Mouse (Mus musculus) cerebellum, adult 18-20 months (tissue): ENCODE results near the gene Iqsec2.
"Not testable (repeated sequence)": the region's sequence is repeated elsewhere in the genome, so short reads cannot be mapped to it uniquely, and the experiment has no call there.

Experiments used
- DNase-seq, 2 experiments: peaks; one replicate each; pipeline ENCODE4 v3.0.0; 2021

Iqsec2 gene

DNA sequence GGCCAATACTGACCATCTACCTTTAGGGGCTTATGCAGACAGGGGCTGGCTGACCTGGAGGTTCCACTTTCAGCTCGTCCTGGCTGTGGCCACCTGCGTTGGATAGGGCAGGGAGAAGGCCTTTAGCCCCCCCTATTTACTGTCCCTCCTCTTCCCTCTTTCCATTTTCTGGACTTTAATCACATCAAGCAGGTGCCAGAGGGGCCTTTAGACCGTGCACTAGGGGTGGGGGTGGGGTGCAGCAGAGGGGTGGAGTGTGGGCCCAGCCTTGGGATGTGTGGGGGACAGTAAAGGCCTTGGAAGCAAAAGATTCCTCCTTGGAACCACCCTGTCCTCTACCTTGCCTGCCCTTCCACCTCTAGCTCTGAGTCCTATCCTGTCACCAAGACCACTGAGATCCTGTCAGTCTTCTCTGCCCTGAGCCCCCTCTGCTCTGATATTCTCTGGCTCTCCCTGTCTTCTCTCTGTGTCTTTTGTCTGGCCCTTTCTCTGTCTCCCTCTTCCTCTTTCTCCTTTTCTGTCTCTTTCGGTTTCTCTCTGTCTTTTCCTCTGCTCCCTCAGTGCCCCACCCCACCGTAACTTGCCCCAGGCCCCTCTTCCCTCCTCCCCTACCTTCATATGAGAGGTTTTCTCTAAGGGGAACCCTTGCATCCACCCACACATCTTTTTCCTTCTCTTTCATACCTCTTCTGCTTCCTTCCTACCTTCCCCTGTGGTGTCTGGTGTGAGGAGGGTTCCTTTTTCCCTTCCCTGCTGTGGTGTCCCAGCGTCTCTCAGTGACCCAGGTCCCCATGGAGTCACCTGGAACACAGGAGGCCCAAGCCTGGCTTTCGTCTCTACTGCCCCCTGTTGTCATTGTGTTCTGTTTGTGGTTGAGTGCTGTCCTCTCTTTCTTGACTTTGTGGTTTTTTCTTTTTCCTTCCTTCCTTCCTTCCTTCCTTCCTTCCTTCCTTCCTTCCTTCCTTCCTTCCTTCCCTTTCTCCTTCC, 35.9 kb downstream of the Iqsec2 start:
- DNase-seq: no peak

DNA sequence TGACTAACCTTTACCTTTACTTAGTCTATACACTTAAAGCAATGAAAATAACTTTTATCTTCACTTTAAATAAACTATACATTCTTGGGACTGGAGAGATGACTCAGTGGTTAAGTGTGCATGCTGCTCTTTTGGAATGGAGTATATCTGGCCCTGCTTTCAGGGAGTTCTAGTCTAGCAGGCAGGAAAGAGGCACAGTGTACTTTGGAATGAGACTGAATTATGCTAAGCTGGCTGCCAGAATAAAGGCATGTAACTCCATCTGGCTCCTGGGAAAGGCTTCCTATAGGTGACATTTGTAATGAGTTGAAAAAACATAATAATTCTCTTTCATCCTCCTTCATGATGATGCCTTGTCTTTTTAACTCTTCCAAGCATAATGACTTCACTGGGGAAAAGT, 43.1 kb downstream of the Iqsec2 start:
- DNase-seq: no peak

DNA sequence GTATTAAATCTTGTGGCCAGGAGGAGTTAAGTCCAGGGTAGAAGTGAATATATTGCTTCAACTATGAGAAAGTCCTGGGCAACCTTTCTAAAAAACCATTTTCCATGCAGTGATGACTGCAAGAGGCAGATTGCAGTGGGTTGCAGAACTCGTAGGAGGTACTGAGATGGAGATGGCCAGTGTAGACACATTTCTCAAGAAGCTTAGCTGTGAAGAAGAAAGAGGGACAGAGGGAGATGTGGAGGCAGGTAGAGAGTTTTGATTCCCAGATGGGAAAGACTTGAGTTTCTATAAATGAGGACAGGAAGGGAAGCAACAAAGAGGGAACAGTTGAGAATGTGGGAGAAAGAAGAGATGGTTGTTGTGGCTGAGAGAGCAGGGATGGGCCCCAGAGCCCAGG, 47.2 kb downstream of the Iqsec2 start:
- no peak for DNase-seq

DNA sequence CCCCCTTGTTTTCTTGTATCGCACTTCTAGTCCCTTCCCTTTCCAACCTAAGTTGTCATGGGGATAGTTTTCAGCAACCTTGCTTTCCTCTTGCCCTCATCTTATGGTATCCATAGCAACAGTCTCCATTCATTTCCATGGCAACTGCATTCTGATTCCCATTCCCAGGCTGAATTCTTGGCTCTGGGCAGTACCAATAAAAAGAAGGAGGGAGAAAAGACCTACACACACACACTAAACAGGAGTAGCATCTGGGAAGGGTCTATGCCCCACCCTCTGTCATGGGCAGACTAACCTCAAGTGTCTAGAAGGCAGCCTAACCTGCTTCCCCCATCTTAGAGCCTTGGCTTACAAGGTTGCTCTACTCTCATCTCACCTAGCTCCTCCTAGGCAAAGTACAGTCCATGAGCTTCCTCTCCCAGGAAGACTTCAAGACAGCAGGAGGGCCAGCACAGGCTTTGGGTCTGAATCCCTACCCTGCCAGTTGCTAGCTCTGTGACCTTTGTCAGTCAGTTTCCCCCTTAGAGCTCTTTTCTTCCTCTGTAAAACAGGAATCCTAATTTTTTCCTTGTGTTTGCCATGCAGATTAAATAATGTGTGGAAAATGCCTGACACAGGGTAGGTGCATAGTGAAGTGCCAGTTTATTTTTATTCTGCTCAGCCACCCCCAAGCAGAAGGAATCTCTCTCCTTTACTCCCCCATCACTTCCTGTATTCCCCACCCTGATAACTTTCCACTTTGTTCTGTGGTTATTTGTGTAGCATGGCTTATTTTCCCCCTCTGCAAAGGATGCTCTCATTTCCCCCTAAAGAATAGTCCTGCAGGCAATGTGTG, 54.0 kb downstream of the Iqsec2 start:
- DNase-seq: no peak

DNA sequence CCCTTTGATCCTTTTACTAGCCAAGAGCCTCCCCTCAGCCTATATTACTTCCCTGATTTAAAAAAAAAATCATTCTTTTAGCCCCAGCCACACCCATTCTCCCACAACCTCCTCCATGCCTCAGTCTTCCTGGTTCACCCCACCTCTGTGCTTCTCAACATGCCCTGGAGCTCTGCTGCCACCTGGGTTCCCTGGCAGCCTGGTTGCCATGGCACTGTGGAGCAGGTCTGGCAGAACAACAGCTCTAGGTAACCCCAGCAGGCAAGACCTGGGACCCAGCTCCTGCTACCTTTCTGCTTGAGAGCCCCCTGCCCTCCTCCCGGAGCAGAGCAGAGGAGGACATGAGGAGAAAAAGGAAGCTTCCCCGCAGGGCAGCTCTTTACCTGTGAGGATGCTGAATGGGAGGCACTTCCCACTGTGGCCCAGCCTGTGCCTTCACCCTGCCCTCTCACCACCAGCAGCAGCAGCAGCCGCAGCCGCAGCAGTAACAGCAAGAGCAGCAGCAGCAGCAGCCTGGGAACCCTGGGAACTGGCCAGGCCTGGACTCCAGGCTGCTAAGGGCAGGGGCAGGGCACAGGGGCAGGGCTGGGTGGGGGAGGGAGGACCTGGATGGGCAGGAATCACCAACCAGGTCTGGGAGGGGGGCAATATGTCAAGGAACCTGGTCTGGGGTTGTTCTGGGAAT, 57.8 kb downstream of the Iqsec2 start:
- DNase-seq: peak; percentile 46 to 68

DNA sequence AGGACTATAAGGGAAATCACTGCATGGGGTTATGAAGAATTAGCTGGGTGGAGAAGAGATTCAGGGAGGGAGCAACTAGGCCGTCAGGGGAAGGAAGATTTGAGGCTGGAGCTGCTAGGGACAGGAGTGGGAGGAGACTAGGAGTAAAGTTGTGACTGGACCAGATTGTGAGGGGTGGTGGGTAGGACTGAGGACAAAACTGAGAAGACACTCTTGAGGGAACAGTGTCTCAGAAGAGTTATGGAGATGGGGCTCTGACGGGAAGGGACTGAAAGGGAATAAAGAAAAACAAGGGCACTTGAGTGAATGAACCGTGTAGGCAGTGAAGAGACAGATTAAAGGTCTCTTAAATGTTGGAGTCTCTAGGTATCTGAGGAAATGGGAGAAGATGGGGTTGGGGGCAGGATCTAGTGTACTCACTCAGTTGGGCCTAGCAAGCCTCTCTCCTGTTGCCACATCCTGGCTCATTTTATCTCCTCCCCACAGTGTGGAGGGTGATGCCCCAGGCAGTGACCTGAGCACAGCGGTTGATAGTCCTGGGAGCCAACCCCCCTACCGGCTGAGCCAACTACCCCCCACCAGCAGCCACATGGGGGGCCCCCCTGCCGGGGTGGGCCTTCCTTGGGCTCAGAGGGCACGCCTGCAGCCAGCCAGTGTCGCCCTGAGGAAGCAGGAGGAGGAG, 58.5 kb downstream of the Iqsec2 start:
- DNase-seq: no peak

DNA sequence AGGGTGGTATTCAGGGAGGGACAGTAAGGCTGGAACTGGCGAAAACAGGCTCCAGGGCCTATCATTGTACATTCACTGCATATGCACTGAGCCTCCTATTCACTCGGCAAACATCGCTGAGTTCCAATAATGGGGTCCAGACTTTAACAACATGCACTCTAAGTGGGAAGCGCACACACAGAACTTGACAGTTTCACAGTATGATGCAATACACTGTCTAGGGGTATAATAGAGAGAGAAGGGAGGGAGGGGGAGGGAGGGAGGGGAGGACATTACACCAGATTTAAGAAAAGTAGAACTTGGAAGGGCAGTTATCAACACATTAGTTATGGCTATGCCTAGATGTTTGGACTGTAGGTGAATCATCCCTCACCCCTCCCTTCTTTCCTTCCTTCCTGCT, 59.2 kb downstream of the Iqsec2 start:
- no peak for DNase-seq

DNA sequence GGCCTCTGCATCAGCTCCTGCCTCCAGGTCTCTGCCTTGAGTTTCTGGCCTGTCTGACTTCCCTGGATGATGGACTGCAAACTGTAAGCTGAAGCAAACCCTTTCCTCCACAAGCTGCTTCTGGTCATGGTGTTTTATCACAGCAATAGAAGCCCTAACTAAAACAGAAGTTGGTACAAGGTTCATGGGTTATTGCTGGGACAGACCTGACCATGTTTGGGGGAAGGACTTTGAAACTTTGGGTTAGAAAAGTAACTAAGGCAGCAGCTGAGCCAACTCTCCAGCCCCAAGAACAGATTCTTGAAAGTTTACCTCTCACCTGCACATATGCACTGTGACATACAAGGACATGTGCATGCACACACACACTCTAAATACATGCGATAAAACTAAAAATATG, 61.4 kb downstream of the Iqsec2 start:
- no peak for DNase-seq

DNA sequence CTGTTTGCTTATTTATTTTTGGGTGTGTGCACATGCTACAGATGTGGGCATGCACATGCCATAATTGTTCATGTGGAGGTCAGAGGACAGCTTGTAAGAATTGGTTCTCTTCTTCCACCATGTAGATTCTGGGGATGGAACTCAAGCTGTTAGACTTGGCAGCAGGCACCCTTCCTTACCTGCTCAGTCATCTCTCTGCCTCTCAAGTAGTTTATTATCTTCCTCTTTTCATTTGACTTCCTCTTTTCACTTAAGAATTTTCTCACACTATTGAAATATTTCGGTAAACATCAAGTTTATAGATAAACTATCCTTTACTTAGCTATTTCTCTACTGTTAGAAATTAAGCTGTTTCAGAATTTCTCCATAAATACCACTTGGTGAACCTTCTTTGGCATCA, 70.6 kb downstream of the Iqsec2 start:
- no peak for DNase-seq

DNA sequence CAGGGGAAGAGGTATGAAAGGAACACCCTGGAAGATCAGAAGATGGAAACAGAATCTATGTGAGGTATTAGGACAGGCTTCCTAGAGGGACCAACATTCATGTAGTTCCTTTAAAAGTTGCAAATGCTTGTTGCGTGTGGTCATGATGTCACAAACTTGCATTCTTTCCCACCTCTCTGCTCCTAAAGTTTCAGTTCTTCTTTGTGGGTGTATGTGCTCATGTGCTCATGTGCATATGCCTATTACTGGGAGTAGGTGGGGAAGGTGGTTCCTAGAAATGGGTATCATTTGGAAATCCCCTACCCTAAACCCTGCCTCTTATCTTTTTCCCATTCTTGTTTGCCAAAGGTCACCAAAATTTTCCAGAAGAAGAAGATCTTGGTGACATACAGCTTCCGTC, 74.5 kb downstream of the Iqsec2 start:
- DNase-seq: no peak

DNA sequence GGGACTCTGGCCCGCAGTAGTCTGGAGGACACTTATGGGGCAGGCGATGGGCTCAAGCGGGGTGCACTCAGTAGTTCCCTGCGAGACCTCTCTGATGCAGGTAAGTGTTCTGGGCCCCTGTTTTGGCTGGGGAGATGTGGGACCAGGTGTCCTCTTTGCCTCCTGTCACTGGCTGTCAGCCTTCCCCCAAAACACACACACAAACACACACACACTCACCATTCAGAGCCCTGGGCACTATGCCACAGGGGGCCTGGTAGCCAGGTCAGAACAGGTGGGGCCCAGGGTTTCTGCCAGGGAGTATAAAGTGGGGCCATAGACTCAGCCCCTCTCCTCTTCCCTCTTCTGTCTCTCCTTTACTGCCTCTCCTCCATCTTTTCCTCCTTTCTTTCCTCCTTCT, 77.7 kb downstream of the Iqsec2 start:
- peak in 1 of 2 experiments; percentile 65 for DNase-seq

DNA sequence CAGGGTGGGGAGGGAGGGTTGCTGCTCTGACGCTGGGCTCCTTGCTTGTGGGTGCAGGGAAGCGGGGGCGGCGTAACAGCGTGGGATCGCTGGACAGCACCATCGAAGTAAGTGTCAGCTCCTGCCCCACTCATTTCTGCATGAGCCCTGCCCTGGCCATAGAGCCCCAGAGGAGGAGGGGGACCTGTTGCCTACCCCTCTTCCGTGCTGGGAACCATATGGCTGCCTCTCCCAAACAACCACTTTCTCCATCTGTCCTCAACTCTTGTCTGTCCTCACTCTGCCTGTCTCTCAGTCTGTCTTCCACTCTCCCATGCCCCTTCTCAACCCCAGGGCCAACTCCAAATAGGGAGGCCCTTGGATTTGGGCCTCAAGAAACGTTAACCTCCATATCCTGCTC, 78.2 kb downstream of the Iqsec2 start:
- DNase-seq: peak; percentile 50 to 56

DNA sequence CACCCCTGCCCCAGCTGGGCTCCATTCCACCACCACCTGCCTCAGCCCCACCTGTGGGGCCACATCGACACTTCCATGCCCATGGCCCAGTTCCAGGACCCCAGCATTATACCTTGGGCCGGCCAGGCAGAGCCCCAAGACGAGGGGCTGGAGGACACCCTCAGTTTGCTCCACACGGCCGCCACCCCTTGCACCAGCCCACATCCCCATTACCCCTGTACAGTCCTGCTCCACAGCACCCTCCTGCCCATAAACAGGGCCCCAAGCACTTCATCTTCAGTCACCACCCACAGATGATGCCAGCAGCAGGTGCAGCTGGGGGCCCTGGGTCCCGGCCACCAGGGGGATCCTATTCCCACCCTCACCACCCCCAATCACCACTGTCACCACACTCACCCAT, 79.2 kb downstream of the Iqsec2 start:
- DNase-seq: no peak

DNA sequence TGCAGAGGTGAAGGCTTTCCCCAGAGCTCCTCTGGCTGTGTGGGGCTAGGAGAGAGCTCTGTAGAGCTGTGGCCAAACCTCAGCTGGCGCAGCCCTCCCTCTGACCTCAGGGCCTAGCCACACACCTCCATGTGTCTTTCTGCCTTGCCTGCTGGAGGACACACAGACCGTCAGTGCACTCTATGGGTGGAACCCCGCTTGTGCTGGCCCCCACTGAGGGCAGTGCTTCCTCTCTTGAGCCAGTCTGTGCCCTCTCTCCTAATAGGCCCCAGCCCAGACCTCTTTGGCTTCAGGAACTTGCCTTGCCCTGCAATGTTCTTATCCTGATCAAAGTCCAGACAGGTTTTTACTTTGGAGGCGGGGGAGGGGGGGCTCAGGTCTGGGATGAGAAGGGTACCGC, 80.2 kb downstream of the Iqsec2 start:
- DNase-seq: no peak

DNA sequence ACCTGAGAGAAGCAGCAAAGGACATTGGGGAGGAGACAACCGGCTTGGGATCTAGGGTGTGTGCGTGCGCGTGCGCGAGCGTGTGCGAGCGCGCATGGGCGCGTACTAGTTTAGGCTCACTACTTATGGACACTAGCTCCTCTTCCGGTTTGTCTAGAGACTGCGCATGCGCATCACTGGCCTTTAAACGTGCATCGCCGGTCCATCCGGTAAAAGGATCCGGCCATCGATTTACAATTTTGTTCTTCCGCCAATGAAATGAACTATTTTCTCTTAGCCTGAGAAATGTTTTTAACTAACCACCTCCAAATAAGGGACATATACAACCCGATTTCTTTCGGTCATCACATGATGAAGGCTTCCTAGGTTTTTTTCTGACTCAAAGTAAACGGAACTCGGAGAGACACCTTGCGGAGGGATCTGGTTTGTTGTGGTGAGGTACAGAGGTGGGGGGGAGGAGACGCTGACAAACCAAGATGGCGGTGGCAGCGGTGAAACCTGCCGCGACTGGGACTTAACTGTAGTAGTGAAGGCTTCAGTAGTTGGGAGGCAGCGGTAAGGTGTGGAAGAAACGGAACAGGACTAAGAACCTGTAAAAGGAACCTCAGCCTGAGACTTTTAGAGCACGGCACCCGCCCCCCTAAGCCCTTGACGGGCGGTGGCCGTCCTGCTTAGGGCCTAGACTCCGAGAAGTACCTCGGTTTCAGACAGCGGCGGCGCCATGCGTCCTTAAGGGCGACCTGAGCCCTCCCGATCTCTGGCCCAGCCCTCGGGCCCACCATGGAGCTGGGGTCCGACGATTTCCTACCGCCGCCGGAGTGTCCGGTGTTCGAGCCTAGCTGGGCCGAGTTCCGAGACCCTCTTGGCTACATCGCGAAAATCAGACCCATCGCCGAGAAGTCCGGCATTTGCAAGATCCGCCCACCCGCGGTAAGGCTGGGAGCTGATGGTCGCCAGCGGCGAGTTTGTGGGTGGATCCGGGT, 89.0 kb downstream of the Iqsec2 start, which contains the start of gene Kdm5c:
Gene Kdm5c, plus strand, starts transcription at position 240 of the 983 bp plus-strand sequence.
- peak; percentile 91 to 98 for DNase-seq

DNA sequence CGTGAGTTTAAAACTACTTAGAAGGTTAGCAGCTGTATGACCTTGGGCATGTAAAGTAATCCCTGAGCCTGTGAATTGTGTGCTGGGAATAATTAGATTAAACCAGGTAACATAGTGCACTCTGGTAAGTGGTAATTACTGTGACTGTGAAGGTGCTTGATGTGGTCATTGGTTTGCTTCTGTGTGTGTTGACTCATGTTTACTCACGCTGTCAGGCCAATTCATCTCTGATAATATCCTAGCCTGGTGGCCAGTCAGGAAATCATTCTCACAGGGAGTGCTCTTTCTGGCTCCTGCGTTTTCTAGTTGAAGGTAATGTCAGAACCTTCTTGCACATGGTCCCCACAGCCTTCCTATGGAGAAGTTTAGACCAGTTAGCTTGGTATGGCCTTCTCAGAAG, 90.1 kb downstream of the Iqsec2 start:
- DNase-seq: no peak

DNA sequence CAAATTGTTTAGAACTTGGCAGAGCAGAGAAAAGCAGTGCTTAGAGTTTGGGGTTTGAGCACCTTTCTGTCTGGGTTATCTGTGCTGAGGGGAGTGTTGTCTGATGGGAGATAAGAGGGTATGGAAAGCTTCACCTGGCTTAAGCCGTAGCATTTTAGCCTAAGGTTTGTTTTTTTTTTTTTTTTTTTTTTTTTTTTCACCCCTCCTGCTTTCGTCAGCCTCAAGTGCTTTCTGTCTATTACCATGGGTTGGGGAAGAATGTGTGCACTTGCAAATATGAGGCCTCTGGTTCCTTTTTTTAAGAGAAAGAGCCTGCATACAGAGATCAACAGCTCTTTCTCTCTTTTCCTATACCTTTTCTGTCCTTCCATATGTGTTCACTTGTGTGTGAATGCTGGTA, 91.7 kb downstream of the Iqsec2 start:
- no peak for DNase-seq

DNA sequence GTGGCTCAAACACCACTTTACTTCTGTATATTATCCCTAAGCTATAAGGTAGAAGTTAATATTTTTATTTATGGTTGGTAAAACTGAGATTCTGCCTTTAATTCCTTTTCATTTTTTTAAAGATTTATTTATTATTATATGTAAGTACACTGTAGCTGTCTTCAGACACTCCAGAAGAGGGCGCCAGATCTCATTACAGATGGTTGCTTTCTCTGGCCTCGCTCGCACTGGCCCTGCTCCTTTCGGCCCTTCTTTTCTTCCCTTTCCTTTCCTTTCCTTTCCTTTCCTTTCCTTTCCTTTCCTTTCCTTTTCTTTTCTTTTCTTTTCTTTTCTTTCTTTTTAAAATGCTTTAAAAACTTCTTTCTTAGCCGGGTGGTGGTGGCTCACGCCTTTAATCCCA, 99.1 kb downstream of the Iqsec2 start:
- DNase-seq: not testable (repeated sequence)

DNA sequence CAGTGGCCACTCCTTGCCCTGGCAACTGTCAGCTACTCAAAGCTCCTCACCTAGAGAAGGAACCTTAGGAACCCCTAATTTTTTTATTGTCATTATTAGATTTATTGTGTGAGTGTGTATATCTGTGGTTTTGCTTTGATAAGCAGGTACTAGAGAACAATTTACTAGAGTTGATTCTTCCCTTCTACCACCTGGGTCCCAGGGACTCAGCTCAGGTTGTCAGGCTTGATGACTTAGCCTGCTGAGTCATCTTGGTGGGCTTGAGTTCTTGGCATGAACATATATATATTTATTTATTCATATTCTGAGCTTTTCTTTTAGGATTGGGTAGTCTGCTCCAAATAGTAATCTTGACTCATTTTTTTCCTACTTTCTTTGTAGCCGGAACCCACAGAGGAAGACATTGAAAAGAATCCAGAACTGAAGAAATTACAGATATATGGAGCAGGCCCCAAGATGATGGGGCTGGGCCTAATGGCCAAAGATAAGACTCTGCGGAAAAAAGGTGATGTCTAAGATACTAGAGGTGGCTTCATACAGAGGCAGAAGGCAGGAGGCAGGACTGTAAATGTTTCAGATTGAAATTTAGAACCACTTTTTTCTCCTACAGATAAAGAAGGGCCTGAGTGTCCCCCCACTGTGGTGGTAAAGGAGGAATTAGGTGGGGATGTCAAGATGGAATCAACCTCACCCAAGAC, 100.6 kb downstream of the Iqsec2 start:
- no peak for DNase-seq

DNA sequence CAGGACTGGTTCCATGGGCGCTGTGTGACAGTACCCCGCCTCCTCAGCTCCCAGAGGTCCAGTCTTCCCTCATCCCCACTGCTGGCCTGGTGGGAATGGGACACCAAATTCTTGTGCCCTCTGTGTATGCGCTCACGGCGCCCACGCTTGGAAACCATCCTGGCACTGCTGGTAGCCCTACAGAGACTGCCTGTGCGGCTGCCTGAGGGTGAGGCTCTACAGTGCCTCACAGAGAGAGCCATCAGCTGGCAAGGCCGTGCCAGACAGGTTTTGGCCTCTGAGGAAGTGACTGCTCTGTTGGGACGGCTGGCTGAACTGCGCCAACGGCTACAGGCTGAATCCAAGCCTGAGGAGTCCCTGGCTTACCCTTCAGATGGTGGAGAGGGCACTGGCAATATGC, 127.1 kb downstream of the Iqsec2 start:
- DNase-seq: peak; percentile 9 to 13
